Mouse (Mus musculus): Measurements from ENCODE around the gene Krt77. TPM values are rescaled to one million over a fixed set of nuclear protein-coding genes. Genes with fewer than 3 reads are reported as not detected.
A peak's percentile ranks its signal among the peaks of the same experiment; 100 is the strongest.

Krt77 gene
- polyA plus RNA-seq (2016; fragmentation: Nextera tagmentation; extraction: Ambion mirVana) = not detected in 2 replicates

- WGBS = 51% methylated on average over 6 of the region's 6 CpGs
- DNase-seq (ENCODE audit: low spot score) = no peak
- no peak within 1 kb of the TSS for H3K4me3 ChIP-seq
Measured at GRCm38 (mm10) chr15:101869431-101869830, at the start of gene Krt77. Gene Krt77 (minus strand): TSS chr15:101869705.

GRCm38 (mm10) chr15:101916072-101916471, 46.6 kb upstream of the Krt77 start:
- Histone ChIP-seq H3K36me3 (no peaks in the 10 kb centered on the region), H3K4me3 (no peak overlapping the region), H3K4me1 (no peaks in the 10 kb centered on the region), H3K27me3 (ENCODE audit: low read depth, poor library complexity, severe bottlenecking) (no peaks in the 10 kb centered on the region), H3K27ac (no peak overlapping the region), H3K9me3 (replicated peaks) (no peaks in the 10 kb centered on the region)
- no peak for DNase-seq (ENCODE audit: low spot score)
- 73% methylated on average over 2 of the region's 2 CpGs for WGBS

More at GRCm38 (mm10) chr15:101869431-101869830, at the start of gene Krt77:
- Histone ChIP-seq H3K9me3 (replicated peaks) (no peaks in the 10 kb centered on the region), H3K27ac (no peak within 1 kb of the TSS), H3K36me3 (no peaks in the 10 kb centered on the region), H3K4me1 (no peaks in the 10 kb centered on the region), H3K27me3 (ENCODE audit: low read depth, poor library complexity, severe bottlenecking) (peaks cover 24% of the 10 kb centered on the region; the same call in 1 of the 2 replicates)

- Histone ChIP-seq H3K9me3 (replicated peaks) (no peaks in the 10 kb centered on the region), H3K4me3 (no peak overlapping the region), H3K27me3 (ENCODE audit: low read depth, poor library complexity, severe bottlenecking) (no peaks in the 10 kb centered on the region), H3K4me1 (0 out of 2 replicates have a peak, but pooled peaks cover 3% of the 10 kb centered on the region), H3K27ac (no peak overlapping the region), H3K36me3 (no peaks in the 10 kb centered on the region)
- no peak for DNase-seq (ENCODE audit: low spot score)
- 86% methylated on average over 5 of the region's 5 CpGs for WGBS
Measured at GRCm38 (mm10) chr15:101904849-101905248, 35.3 kb upstream of the Krt77 start.

- H3K4me1 ChIP-seq = no peaks in the 10 kb centered on the region
- 65% methylated on average over 12 of the region's 12 CpGs for WGBS
- H3K9me3 ChIP-seq (replicated peaks) = no peaks in the 10 kb centered on the region
- H3K27me3 ChIP-seq (ENCODE audit: low read depth, poor library complexity, severe bottlenecking) = no peaks in the 10 kb centered on the region
- no peaks in the 10 kb centered on the region for H3K36me3 ChIP-seq
- H3K4me3 ChIP-seq = no peak overlapping the region
- DNase-seq (ENCODE audit: low spot score) = no peak
- no peak overlapping the region for H3K27ac ChIP-seq
Measured at GRCm38 (mm10) chr15:101902171-101903149, 33.0 kb upstream of the Krt77 start.

GRCm38 (mm10) chr15:101895216-101895615, 25.7 kb upstream of the Krt77 start:
- no peaks in the 10 kb centered on the region for H3K27me3 ChIP-seq (ENCODE audit: low read depth, poor library complexity, severe bottlenecking)
- DNase-seq (ENCODE audit: low spot score) = no peak
- H3K9me3 ChIP-seq (replicated peaks) = no peaks in the 10 kb centered on the region
- no peaks in the 10 kb centered on the region for H3K36me3 ChIP-seq
- no peak overlapping the region for H3K27ac ChIP-seq
- 92% methylated on average over 4 of the region's 4 CpGs for WGBS
- H3K4me1 ChIP-seq = no peaks in the 10 kb centered on the region
- H3K4me3 ChIP-seq = no peak overlapping the region

- H3K4me3 ChIP-seq = no peak within 1 kb of the TSS
- no peak for DNase-seq (ENCODE audit: low spot score)
- no peaks in the 10 kb centered on the region for H3K36me3 ChIP-seq
- no peak within 1 kb of the TSS for H3K27ac ChIP-seq
- H3K27me3 ChIP-seq (ENCODE audit: low read depth, poor library complexity, severe bottlenecking) = 0 out of 2 replicates have a peak, but pooled peaks cover 3% of the 10 kb centered on the region
- no peaks in the 10 kb centered on the region for H3K4me1 ChIP-seq
- no peaks in the 10 kb centered on the region for H3K9me3 ChIP-seq (replicated peaks)
- 59% methylated on average over 4 of the region's 4 CpGs for WGBS
Measured at GRCm38 (mm10) chr15:101892820-101893219, 23.3 kb upstream of the Krt77 start, which contains the start of gene Krt76. Gene Krt76 (minus strand): TSS chr15:101892920.

- Histone ChIP-seq H3K27ac (no peak overlapping the region), H3K4me3 (no peak overlapping the region), H3K4me1 (no peaks in the 10 kb centered on the region), H3K36me3 (no peaks in the 10 kb centered on the region), H3K9me3 (replicated peaks) (no peaks in the 10 kb centered on the region), H3K27me3 (ENCODE audit: low read depth, poor library complexity, severe bottlenecking) (no peaks in the 10 kb centered on the region)
- DNase-seq (ENCODE audit: low spot score) = peak; percentile 53
- WGBS = 33% methylated on average over 10 of the region's 11 CpGs
Measured at GRCm38 (mm10) chr15:101879776-101880175, 10.3 kb upstream of the Krt77 start.

- H3K27me3 ChIP-seq (ENCODE audit: low read depth, poor library complexity, severe bottlenecking) = no peaks in the 10 kb centered on the region
- DNase-seq (ENCODE audit: low spot score) = no peak
- 63% methylated on average over 2 of the region's 2 CpGs for WGBS
Measured at GRCm38 (mm10) chr15:101878041-101878440, 8.5 kb upstream of the Krt77 start.

GRCm38 (mm10) chr15:101874383-101874782, 4.9 kb upstream of the Krt77 start:
- Histone ChIP-seq H3K9me3 (replicated peaks) (no peaks in the 10 kb centered on the region), H3K36me3 (no peaks in the 10 kb centered on the region), H3K27ac (no peak overlapping the region), H3K27me3 (ENCODE audit: low read depth, poor library complexity, severe bottlenecking) (peaks cover 5% of the 10 kb centered on the region; the same call in 1 of the 2 replicates), H3K4me1 (no peaks in the 10 kb centered on the region), H3K4me3 (no peak overlapping the region)
- no peak for DNase-seq (ENCODE audit: low spot score)
- whole genome bisulfite sequencing = 81% methylated on average over 1 of the region's 1 CpGs

More at GRCm38 (mm10) chr15:101878041-101878440, 8.5 kb upstream of the Krt77 start:
- Histone ChIP-seq H3K36me3 (no peaks in the 10 kb centered on the region), H3K9me3 (replicated peaks) (no peaks in the 10 kb centered on the region), H3K27ac (no peak overlapping the region), H3K4me3 (no peak overlapping the region), H3K4me1 (no peaks in the 10 kb centered on the region)

GRCm38 (mm10) chr15:101873231-101873630, 3.7 kb upstream of the Krt77 start:
- Histone ChIP-seq H3K27me3 (ENCODE audit: low read depth, poor library complexity, severe bottlenecking) (peaks cover 16% of the 10 kb centered on the region; the same call in 1 of the 2 replicates), H3K4me1 (no peaks in the 10 kb centered on the region), H3K36me3 (no peaks in the 10 kb centered on the region), H3K27ac (no peak overlapping the region), H3K9me3 (replicated peaks) (no peaks in the 10 kb centered on the region), H3K4me3 (no peak overlapping the region)
- no peak for DNase-seq (ENCODE audit: low spot score)
- 82% methylated on average over 4 of the region's 4 CpGs for WGBS

GRCm38 (mm10) chr15:101866754-101867153, 2.8 kb downstream of the Krt77 start:
- 90% methylated on average over 7 of the region's 7 CpGs for WGBS
- Histone ChIP-seq H3K9me3 (replicated peaks) (no peaks in the 10 kb centered on the region), H3K36me3 (no peaks in the 10 kb centered on the region), H3K27me3 (ENCODE audit: low read depth, poor library complexity, severe bottlenecking) (peaks cover 41% of the 10 kb centered on the region; the same call in 1 of the 2 replicates), H3K4me1 (no peaks in the 10 kb centered on the region), H3K4me3 (no peak overlapping the region), H3K27ac (no peak overlapping the region)
- no peak for DNase-seq (ENCODE audit: low spot score)

GRCm38 (mm10) chr15:101860421-101861130, 8.9 kb downstream of the Krt77 start:
- peaks cover 87% of the 10 kb centered on the region for H3K27me3 ChIP-seq (ENCODE audit: low read depth, poor library complexity, severe bottlenecking)
- H3K4me3 ChIP-seq = peak overlapping the region; percentile 55
- no peaks in the 10 kb centered on the region for H3K36me3 ChIP-seq
- no peak for DNase-seq (ENCODE audit: low spot score)
- no peak overlapping the region for H3K27ac ChIP-seq
- WGBS = 53% methylated on average over 13 of the region's 13 CpGs
- H3K4me1 ChIP-seq = peaks cover 23% of the 10 kb centered on the region
- no peaks in the 10 kb centered on the region for H3K9me3 ChIP-seq (replicated peaks)

Measured in limb, embryonic 10.5 days (tissue).